Mouse (Mus musculus) c-Kit-positive CD71-positive TER-119-negative erythroid progenitor cells, embryonic 14.5 days (primary cell): ENCODE results near the gene Asb8.

ENCODE experiments used
- DNase-seq: peaks from one replicate; pipeline ENCODE4 v3.0.0-alpha.2; 2013; ENCODE audit warnings: low read depth

The Asb8 gene

GRCm38 (mm10) chr15:98155272-98155671, 10.2 kb downstream of the Asb8 start:
- DNase-seq = no peak

DNA sequence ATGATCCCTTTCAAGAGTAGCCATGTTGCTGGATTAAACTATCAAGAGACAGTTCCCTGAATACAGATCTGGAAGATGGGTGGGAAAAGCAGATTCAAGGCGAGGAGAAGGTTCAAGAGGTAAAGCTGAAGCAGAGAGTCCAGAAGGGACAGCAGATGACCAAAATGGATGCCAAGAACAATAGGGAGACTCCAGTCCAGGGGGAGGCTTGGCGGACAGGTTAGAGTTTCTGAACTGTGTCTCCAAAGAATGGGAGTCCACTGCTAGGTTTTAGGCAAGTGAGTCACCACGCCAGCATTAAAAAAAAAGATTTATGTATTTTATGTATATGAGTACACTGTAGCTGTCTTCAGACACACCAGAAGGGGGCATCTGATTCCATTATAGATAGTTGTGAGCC, 10.8 kb downstream of the Asb8 start:
- DNase-seq = no peak

GRCm38 (mm10) chr15:98154146-98154545, 11.3 kb downstream of the Asb8 start:
- no peak for DNase-seq

GRCm38 (mm10) chr15:98153625-98154024, 11.8 kb downstream of the Asb8 start:
- DNase-seq = peak; percentile 48

DNA sequence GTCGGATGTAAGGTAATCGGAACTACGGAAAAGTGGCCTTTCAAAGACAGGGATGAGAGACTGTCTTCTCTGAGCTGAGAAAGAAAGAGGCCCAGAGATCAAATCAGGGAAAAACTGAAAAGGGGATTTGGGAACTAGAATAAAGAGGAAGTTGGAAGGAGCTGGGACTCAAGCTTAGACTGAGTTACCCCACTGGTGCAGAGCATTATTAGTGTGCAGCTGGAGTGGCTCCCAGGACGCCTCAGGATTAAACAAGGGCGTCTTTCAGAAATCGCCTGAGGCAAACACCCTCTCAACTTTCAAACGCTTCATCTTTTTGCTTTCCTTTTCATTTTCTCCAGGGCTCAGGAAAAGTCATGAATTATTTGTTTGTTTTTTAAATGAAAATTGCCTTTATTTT, 12.5 kb downstream of the Asb8 start:
- DNase-seq = no peak

GRCm38 (mm10) chr15:98149166-98149602, 16.2 kb downstream of the Asb8 start:
- DNase-seq = no peak

DNA sequence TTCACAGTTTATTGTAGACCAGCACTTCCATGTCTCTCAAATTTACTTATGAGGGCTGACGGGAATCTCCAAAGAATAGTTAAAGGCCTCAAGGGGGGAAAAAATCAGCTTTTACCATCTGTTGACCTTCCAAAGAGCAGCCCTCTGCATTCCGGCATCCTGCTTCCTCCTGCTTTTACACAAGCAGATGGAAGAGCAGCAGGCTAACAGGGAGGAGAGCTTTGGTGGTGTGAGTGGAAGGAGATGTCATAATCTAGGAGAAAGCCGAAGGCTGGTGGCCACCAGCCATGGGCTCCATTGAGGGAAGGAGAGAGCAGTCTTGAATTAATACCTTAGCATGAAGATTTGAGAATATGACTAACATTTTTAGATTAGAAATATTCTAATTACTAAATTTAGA, 17.1 kb downstream of the Asb8 start:
- DNase-seq = no peak

DNA sequence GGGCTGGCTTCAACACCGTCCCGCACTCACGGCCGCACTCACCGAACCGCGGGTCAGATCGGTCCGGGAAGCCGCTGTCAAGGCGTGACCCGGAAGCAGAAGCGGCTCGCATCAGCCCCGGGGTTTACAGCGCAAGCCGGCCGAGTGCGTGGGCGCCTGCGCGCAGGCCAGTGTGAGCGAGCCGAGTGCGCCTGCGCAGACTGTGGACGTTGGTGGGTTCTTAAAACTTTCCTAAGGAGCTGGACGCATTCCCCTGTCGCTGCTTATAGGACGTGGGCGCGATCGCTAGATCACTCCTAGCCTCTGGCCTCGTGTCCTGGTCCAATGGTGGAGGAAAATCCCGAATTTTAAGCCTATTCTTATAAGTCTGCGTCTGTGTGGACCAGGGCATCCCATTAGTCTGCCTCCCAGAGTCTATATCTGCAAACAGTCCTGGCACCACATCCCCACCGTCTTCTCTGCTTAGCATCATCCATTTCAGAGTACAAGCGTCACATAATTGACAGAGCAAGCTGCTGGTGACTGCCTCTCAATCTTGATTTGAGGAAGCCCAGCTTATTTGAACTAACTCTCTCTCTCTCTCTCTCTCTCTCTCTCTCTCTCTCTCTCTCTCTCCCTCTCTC, 19.8 kb downstream of the Asb8 start:
- peak; percentile 81 for DNase-seq

DNA sequence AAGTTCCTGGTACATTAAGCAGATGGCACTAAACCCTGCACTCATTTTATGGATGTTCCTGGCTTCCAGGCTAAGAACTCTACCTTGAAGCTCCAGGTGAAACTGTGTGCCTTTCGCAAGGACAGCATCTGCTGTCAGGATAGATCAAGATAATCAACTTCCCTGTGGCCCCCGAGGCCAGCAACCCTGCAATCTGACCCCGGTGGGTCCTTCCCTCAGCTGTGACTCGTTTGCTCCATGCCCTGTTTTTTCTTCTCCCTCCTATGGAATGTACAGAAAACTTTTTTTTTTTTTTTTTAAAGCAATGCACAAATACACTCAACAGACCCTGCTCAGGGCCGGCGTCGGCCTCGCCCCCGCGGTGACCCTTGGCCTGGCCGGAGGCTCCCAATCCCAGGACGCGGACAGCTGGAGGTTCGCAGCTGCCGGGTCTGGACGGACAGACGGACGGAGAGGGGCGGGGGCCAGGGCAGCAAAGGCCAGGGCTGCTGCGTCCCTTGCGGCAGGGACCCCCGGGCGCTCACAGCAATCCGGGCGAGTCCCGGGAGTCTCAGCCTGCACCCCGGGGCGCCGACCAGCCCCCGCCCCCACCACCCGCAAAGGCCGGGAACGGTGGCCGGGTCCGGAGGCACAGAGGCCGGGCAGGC, 20.4 kb downstream of the Asb8 start:
- DNase-seq = peak; percentile 8

GRCm38 (mm10) chr15:98142515-98142914, 22.9 kb downstream of the Asb8 start:
- no peak for DNase-seq

DNA sequence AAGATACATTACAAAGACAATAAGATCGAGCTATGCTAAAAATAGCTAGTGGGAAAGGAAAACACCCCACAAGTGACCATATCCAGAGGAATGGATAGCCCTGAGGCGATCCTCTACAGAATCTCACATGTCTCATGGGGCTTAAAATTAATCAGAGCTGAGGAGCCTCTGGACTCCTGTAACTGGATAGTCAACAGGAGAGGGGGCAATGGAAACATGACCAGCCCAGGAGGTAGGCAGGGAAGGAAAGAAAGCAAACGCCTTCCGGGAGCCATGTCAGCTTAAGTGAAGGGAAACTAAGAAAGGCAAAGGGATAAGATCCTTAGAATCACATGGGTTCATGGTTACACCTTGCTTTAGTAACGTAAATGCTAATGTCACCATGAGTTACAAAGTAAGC, 24.6 kb downstream of the Asb8 start:
- DNase-seq = no peak

DNA sequence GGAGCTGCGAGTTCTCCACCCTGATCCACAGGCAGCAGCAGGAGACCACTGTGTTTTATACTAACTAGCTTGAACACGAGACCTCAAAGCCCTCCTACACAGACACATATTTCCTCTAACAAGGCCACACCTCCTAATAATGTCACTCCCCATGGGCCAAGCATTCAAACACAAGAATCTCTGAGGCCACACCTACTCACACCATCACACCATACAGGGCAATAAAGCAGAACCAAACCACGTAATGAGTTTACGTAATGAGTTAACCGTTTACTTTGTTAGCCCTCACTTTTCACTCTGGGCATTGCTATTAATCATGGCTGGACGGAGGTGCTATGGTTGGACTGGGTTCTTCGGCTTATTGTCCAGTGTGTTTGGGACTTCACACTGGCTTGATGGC, 25.7 kb downstream of the Asb8 start:
- no peak for DNase-seq

GRCm38 (mm10) chr15:98136871-98137270, 28.6 kb downstream of the Asb8 start:
- no peak for DNase-seq

GRCm38 (mm10) chr15:98135671-98136070, 29.8 kb downstream of the Asb8 start:
- no peak for DNase-seq

DNA sequence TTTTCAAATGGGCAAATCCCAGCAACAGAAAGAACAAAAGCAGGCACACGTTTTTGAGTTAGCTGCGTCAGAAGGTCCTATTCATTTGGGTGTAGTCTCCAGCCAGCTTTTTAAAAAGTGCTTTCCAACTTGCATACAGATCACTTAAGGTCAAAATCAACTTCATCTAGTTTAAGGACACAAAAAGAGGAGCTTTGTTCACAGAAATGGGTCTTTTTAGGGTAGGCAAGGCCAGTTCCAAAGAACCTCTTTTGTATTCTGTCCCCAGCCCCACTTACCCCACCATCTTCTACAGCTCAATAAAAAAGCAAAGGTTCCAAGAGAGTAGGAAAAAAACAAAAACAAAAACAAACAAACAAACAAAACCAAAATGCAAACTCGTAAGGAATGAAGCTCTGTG, 30.8 kb downstream of the Asb8 start:
- no peak for DNase-seq

DNA sequence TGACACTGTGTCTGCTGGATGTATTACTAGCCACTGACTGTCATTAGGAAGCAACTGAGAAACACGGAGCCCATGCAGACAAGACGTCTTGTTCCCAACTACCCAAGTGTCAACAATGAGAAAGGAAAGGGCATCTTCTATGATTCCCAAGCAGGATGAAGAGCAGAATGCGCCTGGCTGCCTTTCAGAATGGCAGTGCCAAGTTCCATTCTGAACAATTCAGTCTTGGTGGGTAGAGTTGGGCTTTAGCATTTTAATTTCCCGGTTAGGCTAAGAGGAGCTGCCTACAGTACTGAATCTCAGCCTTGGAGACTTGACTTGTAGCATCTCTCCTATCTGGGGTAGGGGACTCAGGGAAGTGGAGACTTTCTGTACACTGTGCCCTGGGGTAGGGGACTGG, 31.4 kb downstream of the Asb8 start:
- no peak for DNase-seq

DNA sequence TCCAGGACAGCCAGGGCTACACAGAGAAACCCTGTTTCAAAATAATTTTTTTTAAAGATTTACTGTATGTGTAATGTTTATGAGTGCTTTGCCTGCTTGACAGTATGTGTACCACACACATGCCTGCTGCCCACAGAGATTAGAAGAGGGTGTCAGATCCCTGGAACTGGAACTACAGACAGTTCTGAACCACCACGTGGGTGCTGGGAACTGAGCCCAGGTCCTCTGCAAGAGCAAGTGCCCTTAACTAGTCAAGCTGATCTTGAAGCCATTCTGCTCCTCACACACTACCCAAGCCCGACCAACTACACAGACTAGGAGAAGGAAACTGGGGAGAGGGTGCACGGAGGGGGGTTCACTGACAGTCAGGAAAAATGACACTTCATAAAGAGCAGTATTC, 32.0 kb downstream of the Asb8 start:
- DNase-seq = no peak

GRCm38 (mm10) chr15:98131942-98132655, 33.3 kb downstream of the Asb8 start:
- DNase-seq = no peak

GRCm38 (mm10) chr15:98131451-98131850, 34.0 kb downstream of the Asb8 start:
- no peak for DNase-seq

DNA sequence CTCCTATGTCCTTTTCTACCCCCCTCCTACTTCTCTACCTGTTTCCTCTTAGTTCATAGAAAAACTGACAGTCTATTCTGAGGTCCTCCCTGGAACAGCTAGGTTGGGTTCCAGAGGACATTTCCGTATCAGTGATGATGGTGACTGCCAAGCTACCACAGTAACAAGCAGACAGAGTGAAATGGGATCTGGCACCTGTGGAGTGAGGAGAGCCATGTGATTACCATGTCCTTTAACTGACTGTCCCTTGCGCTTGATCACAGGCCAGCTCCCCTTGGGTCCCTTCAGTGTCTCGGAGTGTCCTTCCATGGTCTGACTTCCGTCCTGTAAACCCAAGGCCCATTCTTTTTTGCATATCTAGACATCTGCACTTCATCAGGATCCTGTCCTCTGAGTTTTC, 34.4 kb downstream of the Asb8 start:
- DNase-seq = no peak

GRCm38 (mm10) chr15:98120831-98121230, 44.6 kb downstream of the Asb8 start:
- no peak for DNase-seq

- no peak for DNase-seq
These were observed 46.1 kb downstream of the Asb8 start for GRCm38 (mm10) chr15:98119363-98119762.

DNA sequence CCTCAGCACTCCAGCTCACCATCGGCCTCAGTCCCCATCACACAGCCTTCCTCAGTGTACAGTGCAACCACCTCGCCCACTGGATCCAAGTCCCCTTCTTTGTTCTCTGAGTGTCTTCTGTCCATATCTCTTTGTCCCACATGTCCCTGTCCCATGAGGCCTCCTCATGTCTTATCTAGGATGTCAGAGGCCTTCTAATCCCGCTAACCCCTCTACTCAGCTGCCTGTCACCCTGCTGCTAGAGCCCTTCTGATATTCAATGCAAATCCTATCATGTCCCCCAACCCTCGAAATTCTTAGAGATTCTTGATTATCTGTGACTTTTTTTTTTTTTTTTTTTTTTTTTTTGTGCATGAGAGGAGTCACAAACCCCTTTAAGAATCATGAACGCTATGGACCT, 49.1 kb downstream of the Asb8 start:
- DNase-seq = peak; percentile 68

DNA sequence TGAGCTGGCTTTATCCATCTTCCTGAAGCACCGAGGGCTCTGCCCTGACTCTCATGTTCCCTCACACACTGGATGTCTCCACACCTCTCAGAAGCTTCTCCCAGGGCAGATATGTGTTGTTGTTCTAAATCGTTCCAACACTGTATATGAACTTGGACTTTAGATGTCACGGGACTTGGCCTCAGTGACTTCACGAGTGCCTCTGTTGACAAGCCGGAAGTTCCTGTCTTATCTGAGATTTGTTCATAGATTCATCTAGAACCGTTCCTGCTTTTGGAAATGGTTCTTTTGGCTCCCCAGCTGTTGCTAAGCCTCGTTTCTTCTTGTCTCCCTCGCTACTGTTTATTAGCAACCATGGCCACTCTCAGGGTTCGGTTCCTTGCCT, 49.7 kb downstream of the Asb8 start:
- no peak for DNase-seq
